Mouse (Mus musculus): Measurements from ENCODE around the gene Icam1. TPM values are rescaled to one million over a fixed set of nuclear protein-coding genes. Genes with fewer than 3 reads are reported as not detected.

Gene Icam1
- polyA plus RNA-seq, 1 experiment from 2014 or later: 3.9 TPM

GRCm38 (mm10) chr9:21075625-21076024 is 59.8 kb downstream of the Icam1 start:
- no peak for ATAC-seq
- 88% methylated on average over 3 of the region's 3 CpGs for WGBS
- H3K9me3 ChIP-seq: no peaks in the 10 kb centered on the region
- no peak overlapping the region for H3K4me3 ChIP-seq (replicated peaks)
- H3K4me1 ChIP-seq (replicated peaks): peaks cover 19% of the 10 kb centered on the region
- H3K27me3 ChIP-seq: no peaks in the 10 kb centered on the region
- H3K4me2 ChIP-seq (replicated peaks): no peak overlapping the region
- H3K27ac ChIP-seq: no peak overlapping the region
- no peak overlapping the region for H3K9ac ChIP-seq (replicated peaks)
- peaks cover 64% of the 10 kb centered on the region for H3K36me3 ChIP-seq

MicroRNA genes within 50 kb of the gene (microRNA counts, 519-probe panel; counts per million panel counts)
- 4,183 counts per million, percentile 78 among the panel's probes with 10 or more counts for microRNA mmu-miR-1900

Small RNAs within 50 kb of the gene (microRNA-seq; reads per million reads assigned to microRNA genes)
- gene Mir1900 (not detected), gene Mir7082 (1.2 reads per million)

Other genes starting within 250 kb of the Icam1 start
- 0.32 and 0.35 TPM in 2 replicates for gene Col5a3, start 200.9 kb upstream of the Icam1 start, polyA plus RNA-seq (2015; fragmentation: Nextera tagmentation; extraction: Ambion mirVana)
- gene Rdh8, start 197.5 kb upstream of the Icam1 start, polyA plus RNA-seq (2015; fragmentation: Nextera tagmentation; extraction: Ambion mirVana): not detected in 2 replicates
- gene A230050P20Rik, start 147.3 kb upstream of the Icam1 start, polyA plus RNA-seq (2015; fragmentation: Nextera tagmentation; extraction: Ambion mirVana): 0.94 and 1.1 TPM in 2 replicates
- 8.0 and 10.4 TPM in 2 replicates for gene Angptl6, start 136.3 kb upstream of the Icam1 start, polyA plus RNA-seq (2015; fragmentation: Nextera tagmentation; extraction: Ambion mirVana)
- gene Ppan, start 127.8 kb upstream of the Icam1 start, polyA plus RNA-seq (2015; fragmentation: Nextera tagmentation; extraction: Ambion mirVana): 49.2 and 49.5 TPM in 2 replicates
- gene Eif3g, start 117.4 kb upstream of the Icam1 start, polyA plus RNA-seq (2015; fragmentation: Nextera tagmentation; extraction: Ambion mirVana): 273 and 291 TPM in 2 replicates
- 75.2 and 76.3 TPM in 2 replicates for gene Dnmt1, start 56.1 kb upstream of the Icam1 start, polyA plus RNA-seq (2015; fragmentation: Nextera tagmentation; extraction: Ambion mirVana)
- gene S1pr2, start 39.2 kb upstream of the Icam1 start, polyA plus RNA-seq (2015; fragmentation: Nextera tagmentation; extraction: Ambion mirVana): 8.5 and 9.5 TPM in 2 replicates
- gene Mrpl4, start 13.2 kb upstream of the Icam1 start, polyA plus RNA-seq (2015; fragmentation: Nextera tagmentation; extraction: Ambion mirVana): 98.1 and 102 TPM in 2 replicates
- 0.23 TPM in 2 replicates for gene Icam4, start 13.4 kb downstream of the Icam1 start, polyA plus RNA-seq (2015; fragmentation: Nextera tagmentation; extraction: Ambion mirVana)
- gene Icam5, start 16.1 kb downstream of the Icam1 start, polyA plus RNA-seq (2015; fragmentation: Nextera tagmentation; extraction: Ambion mirVana): 0.32 and 0.34 TPM in 2 replicates
- gene Zglp1, start 51.1 kb downstream of the Icam1 start, polyA plus RNA-seq (2015; fragmentation: Nextera tagmentation; extraction: Ambion mirVana): 1.8 and 2.0 TPM in 2 replicates
- 1.0 and 1.2 TPM in 2 replicates for gene Gm49373, start 57.1 kb downstream of the Icam1 start, polyA plus RNA-seq (2015; fragmentation: Nextera tagmentation; extraction: Ambion mirVana)
- gene Fdx1l, start 57.6 kb downstream of the Icam1 start, polyA plus RNA-seq (2015; fragmentation: Nextera tagmentation; extraction: Ambion mirVana): 54.4 and 54.8 TPM in 2 replicates
- gene Gm38431, start 76.0 kb downstream of the Icam1 start, polyA plus RNA-seq (2015; fragmentation: Nextera tagmentation; extraction: Ambion mirVana): 1.6 and 1.8 TPM in 2 replicates
- gene Raver1, start 76.0 kb downstream of the Icam1 start, polyA plus RNA-seq (2015; fragmentation: Nextera tagmentation; extraction: Ambion mirVana): 33.4 and 40.7 TPM in 2 replicates
- 11.5 and 12.2 TPM in 2 replicates for gene Tyk2, start 115.3 kb downstream of the Icam1 start, polyA plus RNA-seq (2015; fragmentation: Nextera tagmentation; extraction: Ambion mirVana)
- 233 TPM in 2 replicates for gene Cdc37, start 134.0 kb downstream of the Icam1 start, polyA plus RNA-seq (2015; fragmentation: Nextera tagmentation; extraction: Ambion mirVana)
- 20.1 and 20.2 TPM in 2 replicates for gene Pde4a, start 149.7 kb downstream of the Icam1 start, polyA plus RNA-seq (2015; fragmentation: Nextera tagmentation; extraction: Ambion mirVana)
- gene Keap1, start 223.4 kb downstream of the Icam1 start, polyA plus RNA-seq (2015; fragmentation: Nextera tagmentation; extraction: Ambion mirVana): 58.6 and 61.9 TPM in 2 replicates
- 1.1 and 1.6 TPM in 2 replicates for gene S1pr5, start 232.5 kb downstream of the Icam1 start, polyA plus RNA-seq (2015; fragmentation: Nextera tagmentation; extraction: Ambion mirVana)
- gene Atg4d, start 249.3 kb downstream of the Icam1 start, polyA plus RNA-seq (2015; fragmentation: Nextera tagmentation; extraction: Ambion mirVana): 55.3 and 57.8 TPM in 2 replicates